Mouse (Mus musculus) adrenal gland, postnatal 4 days (tissue): Measurements from ENCODE around the gene Anapc4. TPM values are rescaled to one million over a fixed set of nuclear protein-coding genes. Genes with fewer than 3 reads are reported as not detected.

Source experiments
- total RNA-seq, 2 experiments: library from RNA; stranded (reverse); gene quantifications; 2 replicates each; pipeline ENCODE4 v1.2.3; 2021

Gene Anapc4
- total RNA-seq, 2 experiments from 2014 or later, result 92.2 to 97.5 TPM

Other genes starting within 250 kb of the Anapc4 start
- 10 to 100 TPM; 16.8 to 21.8 TPM for gene Sepsecs, start 164.3 kb upstream of the Anapc4 start, total RNA-seq
- 10 to 100 TPM; 12.7 to 16.0 TPM for gene Pi4k2b, start 92.4 kb upstream of the Anapc4 start, total RNA-seq
- 10 to 100 TPM; 16.3 to 16.5 TPM for gene Zcchc4, start 58.6 kb upstream of the Anapc4 start, total RNA-seq
- gene Slc34a2, start 204.1 kb downstream of the Anapc4 start, total RNA-seq, result 1 to 10 TPM in 1 of 2 experiments, under 1 TPM in 1; 0.90 to 1.0 TPM